Mouse (Mus musculus) heart, adult 2 months (tissue): ENCODE data around the gene Olfr473.
"Not testable (repeated sequence)": the region's sequence is repeated elsewhere in the genome, so short reads cannot be mapped to it uniquely, and the experiment has no call there.

ENCODE experiments used
- CTCF ChIP-seq: fragments of 200-600 bp; IDR thresholded peaks from 2 replicates; pipeline ENCODE4 v1.8.1; 2022; ENCODE audit warnings: antibody characterized with exemption, mild to moderate bottlenecking, moderate library complexity
- EP300 ChIP-seq: fragments of 200-500 bp; IDR thresholded peaks from 2 replicates; pipeline ENCODE4 v1.6.1; 2011; ENCODE audit warnings: low read depth, low read length, control low read depth; ENCODE audit not compliant: insufficient read depth
- POLR2A ChIP-seq: fragments of 200-500 bp; IDR thresholded peaks from 2 replicates; pipeline ENCODE4 v1.6.1; 2011; ENCODE audit warnings: mild to moderate bottlenecking, low read depth, low read length, control low read depth; ENCODE audit not compliant: insufficient read depth

GRCm38 (mm10) chr7:107952539-107952938, 22.3 kb downstream of the Olfr473 start:
- TF ChIP-seq POLR2A, CTCF, EP300: not testable (repeated sequence)
